Mouse (Mus musculus) midbrain, embryonic 15.5 days (tissue): ENCODE results near the gene Syt6. TPM values are rescaled to one million over a fixed set of nuclear protein-coding genes. Genes with fewer than 3 reads are reported as not detected.

Experiments
- ATAC-seq: fragments of 200-750 bp; cut with Nextera tagmentation; replicated peaks from 2 replicates; pipeline ENCODE4 v1.8.0; 2017; ENCODE audit warnings: moderate TSS enrichment
- H3K27ac ChIP-seq: fragments of 300-500 bp; sonication (generic); 2 replicates; pipeline ENCODE4 v1.5.1; 2015; ENCODE audit warnings: mild to moderate bottlenecking, inconsistent platforms
- H3K27me3 ChIP-seq: fragments of 300-500 bp; sonication (generic); replicated peaks from 2 replicates; pipeline ENCODE4 v1.6.1; 2015; ENCODE audit warnings: inconsistent platforms
- H3K36me3 ChIP-seq: fragments of 300-500 bp; sonication (generic); replicated peaks from 2 replicates; pipeline ENCODE4 v1.6.1; 2015; ENCODE audit warnings: inconsistent platforms
- H3K4me1 ChIP-seq: fragments of 300-500 bp; sonication (generic); 2 replicates; pipeline ENCODE4 v1.6.1; 2015; ENCODE audit warnings: inconsistent platforms
- H3K4me2 ChIP-seq: fragments of 300-500 bp; sonication (generic); 2 replicates; pipeline ENCODE4 v1.6.1; 2015; ENCODE audit warnings: inconsistent platforms, mild to moderate bottlenecking, moderate library complexity
- H3K4me3 ChIP-seq: fragments of 300-500 bp; sonication (generic); 2 replicates; pipeline ENCODE4 v1.5.1; 2015; ENCODE audit warnings: mild to moderate bottlenecking, inconsistent platforms
- H3K9ac ChIP-seq: fragments of 300-500 bp; sonication (generic); 2 replicates; pipeline ENCODE4 v1.6.1; 2015; ENCODE audit warnings: mild to moderate bottlenecking, inconsistent platforms
- H3K9me3 ChIP-seq: fragments of 300-500 bp; sonication (generic); 2 replicates; pipeline ENCODE4 v1.6.1; 2016; ENCODE audit warnings: inconsistent platforms
- WGBS: fragments of 180-500 bp; shearing (Covaris S2); methylation state at CpG from one replicate; pipeline ENCODE4 v1.1.7; 2015; ENCODE audit warnings: mixed read lengths; 5-methylcytosine and 5-hydroxymethylcytosine counted together
- microRNA-seq: library from miRNA; unstranded; fragments of <30 nt; microRNA quantifications from one replicate; pipeline ENCODE4, GENCODE M21; 2016
- polyA plus RNA-seq: library from polyadenylated mRNA; unstranded; fragments of >200 nt; fragmentation: Nextera tagmentation; extraction: Ambion mirVana; gene quantifications from 2 replicates; pipeline ENCODE4 v1.2.1, GENCODE M21; 2015

Syt6 gene
- polyA plus RNA-seq, 1 experiment from 2014 or later: 17.1 TPM

DNA sequence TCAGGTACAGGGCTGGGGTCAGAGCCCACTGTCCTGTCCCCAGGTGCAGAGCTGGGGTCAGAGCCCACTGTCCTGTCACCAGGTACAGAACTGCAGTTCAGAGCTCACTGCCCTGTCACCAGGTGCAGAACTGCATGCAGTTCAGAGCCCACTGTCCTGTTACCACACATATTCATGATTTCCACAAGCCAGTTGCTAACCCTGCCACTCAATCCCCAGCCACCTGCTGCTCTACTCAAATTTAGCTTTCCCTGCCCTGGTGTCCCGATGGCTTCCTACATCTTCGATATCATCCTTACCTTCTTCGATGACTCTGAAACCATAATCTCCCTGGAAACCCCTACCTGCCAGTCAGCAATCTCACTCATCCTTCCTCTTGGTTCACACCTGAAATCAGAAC is 88.4 kb downstream of the Syt6 start:
- H3K27me3 ChIP-seq: no peaks in the 10 kb centered on the region
- H3K36me3 ChIP-seq: no peaks in the 10 kb centered on the region
- H3K4me1 ChIP-seq: no peaks in the 10 kb centered on the region
- no peak overlapping the region for H3K27ac ChIP-seq
- 97% methylated on average over 3 of the region's 3 CpGs for WGBS
- peaks cover 3% of the 10 kb centered on the region; the same call in 1 of the 2 replicates for H3K9me3 ChIP-seq
- H3K4me3 ChIP-seq: no peak overlapping the region
- H3K4me2 ChIP-seq: no peak overlapping the region
- no peak for ATAC-seq
- H3K9ac ChIP-seq: no peak overlapping the region

DNA sequence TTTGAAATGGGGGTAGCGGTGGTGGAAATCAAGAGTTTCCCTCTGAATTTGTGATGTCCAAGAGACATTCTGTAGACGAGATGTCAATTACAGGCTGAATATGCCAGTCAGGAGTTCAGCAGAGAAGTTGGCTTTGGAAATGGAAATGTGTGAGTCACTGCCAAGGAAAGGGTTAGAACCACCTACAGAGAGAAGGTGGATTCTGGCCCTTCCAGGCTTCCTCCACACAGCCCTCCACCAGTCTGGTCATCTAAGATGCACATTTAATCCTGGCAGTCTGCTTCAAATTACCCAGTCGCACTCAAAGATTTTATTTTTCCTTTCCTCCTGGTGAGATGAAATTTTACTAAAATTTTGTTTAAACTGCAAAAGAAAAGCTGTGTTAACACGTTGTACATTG is 97.1 kb downstream of the Syt6 start:
- WGBS: 78% methylated on average over 4 of the region's 4 CpGs
- Histone ChIP-seq H3K4me1 (no peaks in the 10 kb centered on the region), H3K27ac (no peak overlapping the region), H3K4me2 (no peak overlapping the region), H3K9ac (no peak overlapping the region), H3K27me3 (no peaks in the 10 kb centered on the region), H3K36me3 (no peaks in the 10 kb centered on the region), H3K4me3 (no peak overlapping the region), H3K9me3 (no peaks in the 10 kb centered on the region)
- ATAC-seq: no peak

DNA sequence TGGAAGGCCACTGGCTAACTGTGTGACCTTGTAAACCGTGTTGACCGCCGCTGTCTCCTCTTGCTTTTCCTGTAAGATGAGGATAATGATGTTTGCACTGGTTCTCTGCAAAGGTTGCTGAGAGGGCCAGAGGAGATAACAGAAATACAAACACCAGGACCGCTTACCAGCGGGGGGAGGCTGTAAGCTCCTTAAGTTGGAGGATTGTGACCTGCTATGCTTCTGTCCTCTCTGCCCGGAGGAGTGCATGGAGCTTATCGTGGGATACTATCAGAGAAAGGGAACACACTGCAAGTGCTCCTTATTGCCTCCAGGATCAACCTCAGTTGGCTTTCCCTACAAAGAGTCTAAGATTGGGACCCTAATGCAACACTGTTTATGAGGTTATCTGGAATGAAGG is 97.7 kb downstream of the Syt6 start:
- 29% methylated on average over 7 of the region's 7 CpGs for WGBS
- Histone ChIP-seq H3K27me3 (no peaks in the 10 kb centered on the region), H3K4me3 (no peak overlapping the region), H3K9me3 (no peaks in the 10 kb centered on the region), H3K9ac (no peak overlapping the region), H3K4me1 (no peaks in the 10 kb centered on the region), H3K36me3 (no peaks in the 10 kb centered on the region), H3K4me2 (no peak overlapping the region), H3K27ac (no peak overlapping the region)
- no peak for ATAC-seq

DNA sequence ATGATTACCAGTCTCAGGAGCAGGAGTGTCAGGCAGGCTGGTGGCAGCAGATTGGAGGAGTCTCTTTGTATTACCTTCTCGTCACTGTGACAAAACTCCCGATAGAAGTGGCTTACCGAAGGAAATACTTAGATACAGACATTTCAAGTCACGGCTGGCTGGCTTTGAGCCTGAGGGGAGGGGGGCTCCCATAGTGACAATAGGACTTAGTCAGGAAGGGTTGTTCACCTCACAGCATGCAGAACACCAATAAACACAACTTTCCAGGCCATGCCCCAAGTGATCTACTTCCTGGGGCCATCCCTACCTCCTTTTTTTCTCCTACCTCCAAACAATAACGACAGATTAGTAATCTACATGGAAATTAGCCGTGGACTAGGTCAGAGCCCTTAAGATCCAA is 103.8 kb downstream of the Syt6 start:
- no peak for ATAC-seq
- whole genome bisulfite sequencing: 11% methylated on average over 6 of the region's 6 CpGs

DNA sequence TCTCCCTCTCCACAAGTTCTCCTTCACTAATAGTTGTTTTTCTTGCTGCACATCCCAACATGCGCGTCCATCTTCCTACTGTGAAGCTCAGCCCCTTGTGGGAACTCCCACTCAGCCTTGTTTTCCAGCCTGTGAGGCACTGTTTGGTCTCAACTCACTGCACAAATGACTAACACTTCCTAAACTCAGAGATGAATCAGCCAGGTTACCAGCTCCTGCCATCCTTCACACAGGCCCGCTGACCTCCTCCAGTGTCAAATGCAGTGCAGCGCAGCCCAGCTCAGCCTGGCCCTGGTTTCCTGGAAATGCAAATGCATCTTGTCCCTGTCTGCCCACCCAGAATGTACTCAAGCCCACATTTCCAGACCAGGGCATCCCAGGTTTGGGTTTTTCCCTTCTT is 107.4 kb downstream of the Syt6 start:
- Histone ChIP-seq H3K27me3 (no peaks in the 10 kb centered on the region), H3K9me3 (no peaks in the 10 kb centered on the region), H3K4me3 (no peak overlapping the region), H3K4me1 (peaks cover 11% of the 10 kb centered on the region), H3K4me2 (no peak overlapping the region), H3K9ac (no peak overlapping the region), H3K36me3 (no peaks in the 10 kb centered on the region), H3K27ac (no peak overlapping the region)
- no peak for ATAC-seq
- WGBS: 45% methylated on average over 4 of the region's 4 CpGs

More for the DNA sequence above, 103.8 kb downstream of the Syt6 start:
- H3K27me3 ChIP-seq: no peaks in the 10 kb centered on the region
- H3K4me1 ChIP-seq: peaks cover 8% of the 10 kb centered on the region
- H3K4me3 ChIP-seq: no peak overlapping the region
- H3K36me3 ChIP-seq: no peaks in the 10 kb centered on the region
- no peak overlapping the region for H3K4me2 ChIP-seq
- no peaks in the 10 kb centered on the region for H3K9me3 ChIP-seq
- H3K9ac ChIP-seq: no peak overlapping the region
- no peak overlapping the region for H3K27ac ChIP-seq

DNA sequence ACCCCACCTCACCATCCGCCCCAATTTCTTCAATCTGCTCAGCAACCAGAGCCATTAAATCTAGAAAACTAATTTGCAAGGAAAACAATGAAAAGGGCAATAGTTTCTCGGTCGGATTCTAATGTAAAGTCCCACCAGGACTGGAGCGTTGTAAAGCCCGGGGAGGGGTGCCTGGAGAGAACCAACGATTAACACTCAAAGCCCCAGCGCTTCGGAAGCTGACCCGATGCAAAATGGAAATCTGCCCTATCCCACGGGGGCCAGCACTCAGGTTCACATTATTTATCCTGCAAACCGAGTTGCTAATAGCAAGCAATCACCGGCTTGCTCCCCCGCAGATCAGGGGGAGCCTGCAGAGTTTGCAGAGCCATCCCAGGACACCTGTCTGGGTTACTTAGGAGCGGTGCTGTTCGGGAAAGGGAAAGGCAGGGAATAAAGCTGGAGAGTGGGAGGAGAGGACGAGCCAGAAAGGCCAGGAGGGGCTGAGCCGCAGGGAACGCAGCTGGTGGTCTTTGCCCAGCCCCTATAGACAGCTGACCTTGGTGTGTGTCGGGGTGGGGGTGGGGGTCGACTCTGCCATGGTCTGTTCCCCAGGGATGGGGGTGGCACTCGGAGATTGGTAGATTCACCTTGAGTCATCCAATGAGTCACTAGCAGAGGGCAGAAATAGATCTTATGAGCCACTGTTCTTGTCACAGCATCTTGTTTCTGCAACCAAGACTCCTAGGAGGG is 108.4 kb downstream of the Syt6 start:
- Histone ChIP-seq H3K4me3 (peak overlapping the region; percentile 16), H3K27me3 (no peaks in the 10 kb centered on the region), H3K9ac (no peak overlapping the region), H3K9me3 (no peaks in the 10 kb centered on the region), H3K36me3 (no peaks in the 10 kb centered on the region), H3K4me2 (peak overlapping the region; percentile 43), H3K27ac (no peak overlapping the region), H3K4me1 (peaks cover 11% of the 10 kb centered on the region)
- 4% methylated on average over 21 of the region's 21 CpGs for WGBS
- ATAC-seq: peak; percentile 58

DNA sequence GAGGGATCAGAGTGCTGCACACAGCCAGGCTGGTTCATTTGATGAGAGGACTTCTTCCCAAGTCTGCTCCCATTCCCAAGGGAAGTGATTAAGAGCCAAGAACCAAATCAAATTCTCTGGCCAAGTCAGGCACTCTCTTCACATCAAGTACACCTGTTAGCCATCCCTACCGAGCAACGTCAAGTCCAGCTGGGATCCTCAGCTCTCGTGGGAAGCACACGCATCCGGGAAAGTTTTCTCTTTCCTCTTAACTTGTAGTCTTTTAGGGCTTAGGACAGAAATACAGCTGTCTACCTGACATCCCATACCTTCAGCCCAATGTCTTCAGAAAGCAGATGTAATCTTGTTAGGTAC is 108.9 kb downstream of the Syt6 start:
- no peak overlapping the region for H3K27ac ChIP-seq
- peaks cover 11% of the 10 kb centered on the region for H3K4me1 ChIP-seq
- WGBS: 38% methylated on average over 5 of the region's 5 CpGs
- no peaks in the 10 kb centered on the region for H3K9me3 ChIP-seq
- H3K36me3 ChIP-seq: no peaks in the 10 kb centered on the region
- H3K4me3 ChIP-seq: no peak overlapping the region
- H3K9ac ChIP-seq: no peak overlapping the region
- ATAC-seq: no peak
- H3K4me2 ChIP-seq: no peak overlapping the region; the same call in 1 of the 2 replicates
- H3K27me3 ChIP-seq: no peaks in the 10 kb centered on the region

DNA sequence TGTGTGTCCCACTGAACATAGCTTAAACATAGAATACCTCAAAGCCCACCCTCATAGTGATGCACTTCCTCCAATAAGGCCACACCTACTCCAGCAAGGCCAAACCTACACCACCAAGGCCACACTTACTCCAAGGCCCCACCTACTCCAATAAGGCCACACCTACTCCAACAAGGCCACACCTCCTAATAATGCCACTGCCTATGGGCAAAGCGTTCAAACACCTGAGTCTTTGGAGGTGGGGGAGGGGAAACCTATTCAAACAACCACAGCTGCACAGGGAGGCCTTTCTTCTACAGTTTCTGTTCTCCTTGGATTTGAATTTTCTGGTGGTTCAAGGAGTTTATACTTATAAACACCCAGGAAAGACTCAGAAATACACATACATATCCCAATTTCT is 114.0 kb downstream of the Syt6 start:
- 85% methylated on average over 1 of the region's 1 CpGs for WGBS
- no peak overlapping the region for H3K4me3 ChIP-seq

DNA sequence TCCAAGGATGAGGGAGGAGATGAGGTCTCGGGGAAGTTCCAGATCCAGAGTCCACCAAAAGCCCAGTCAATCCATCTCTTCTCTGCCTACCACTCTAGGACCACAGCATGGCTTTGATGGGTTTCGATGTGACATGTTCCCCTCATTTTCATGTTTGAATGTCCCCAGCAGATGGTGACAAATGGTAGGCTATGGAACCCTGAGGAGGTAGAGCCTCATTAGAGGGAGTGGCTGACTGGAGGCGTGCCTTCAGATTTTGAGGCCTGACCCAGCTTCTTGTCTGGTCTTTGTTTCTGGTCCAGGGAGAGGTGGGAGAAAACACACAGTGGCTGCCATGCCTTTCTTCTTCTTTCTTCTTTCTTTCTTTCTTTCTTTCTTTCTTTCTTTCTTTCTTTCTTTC is 115.5 kb downstream of the Syt6 start:
- no peaks in the 10 kb centered on the region for H3K36me3 ChIP-seq
- no peaks in the 10 kb centered on the region for H3K9me3 ChIP-seq
- no peak for ATAC-seq
- no peak overlapping the region for H3K27ac ChIP-seq
- no peak overlapping the region for H3K4me2 ChIP-seq
- H3K4me3 ChIP-seq: no peak overlapping the region
- no peak overlapping the region for H3K9ac ChIP-seq
- no peaks in the 10 kb centered on the region for H3K27me3 ChIP-seq
- H3K4me1 ChIP-seq: no peaks in the 10 kb centered on the region
- WGBS: 92% methylated on average over 3 of the region's 3 CpGs

More for the DNA sequence above, 114.0 kb downstream of the Syt6 start:
- Histone ChIP-seq H3K9me3 (no peaks in the 10 kb centered on the region), H3K27me3 (no peaks in the 10 kb centered on the region), H3K27ac (no peak overlapping the region), H3K4me2 (no peak overlapping the region), H3K36me3 (no peaks in the 10 kb centered on the region), H3K4me1 (0 out of 2 replicates have a peak, but pooled peaks cover under 1% of the 10 kb centered on the region), H3K9ac (no peak overlapping the region)
- no peak for ATAC-seq

Small RNA genes lying within 50 kb of the gene (microRNA-seq; reads per million reads assigned to microRNA genes)
- gene Gm25325: not detected

Other genes with a start within 250 kb of the Syt6 start
- gene Atg4a-ps, start 70.8 kb downstream of the Syt6 start, polyA plus RNA-seq: not detected in 2 replicates
- gene Olfml3, start 162.8 kb downstream of the Syt6 start, polyA plus RNA-seq: 4.8 and 6.5 TPM in 2 replicates
- gene Gm10964, start 164.1 kb downstream of the Syt6 start, polyA plus RNA-seq: not detected in 2 replicates
- gene Hipk1, start 216.3 kb downstream of the Syt6 start, polyA plus RNA-seq: 13.0 and 13.2 TPM in 2 replicates
- gene Dclre1b, start 234.2 kb downstream of the Syt6 start, polyA plus RNA-seq: 20.4 and 24.1 TPM in 2 replicates
- gene Ap4b1, start 234.3 kb downstream of the Syt6 start, polyA plus RNA-seq: 24.4 and 24.5 TPM in 2 replicates
- gene Gm43064, start 234.3 kb downstream of the Syt6 start, polyA plus RNA-seq: 0.35 and 0.47 TPM in 2 replicates